Mouse (Mus musculus): Measurements from ENCODE around the gene Alpk1.
A peak's percentile ranks its signal among the peaks of the same experiment; 100 is the strongest.

Alpk1 gene

GRCm38 (mm10) chr3:127745504-127745903 is 34.8 kb downstream of the Alpk1 start:
- no peak for DNase-seq (ENCODE audit: low read depth, low spot score)

- peak; percentile 17 for DNase-seq (ENCODE audit: low read depth, low spot score)
These were observed 36.5 kb downstream of the Alpk1 start for GRCm38 (mm10) chr3:127743614-127744365.

- DNase-seq (ENCODE audit: low read depth, low spot score): no peak
These were observed 38.9 kb downstream of the Alpk1 start for GRCm38 (mm10) chr3:127741473-127741872.

- DNase-seq (ENCODE audit: low read depth, low spot score): no peak
These were observed 42.5 kb downstream of the Alpk1 start for GRCm38 (mm10) chr3:127737876-127738275.

- no peak for DNase-seq (ENCODE audit: low read depth, low spot score)
These were observed 44.9 kb downstream of the Alpk1 start for GRCm38 (mm10) chr3:127735395-127735794.

GRCm38 (mm10) chr3:127729513-127730137 is 50.7 kb downstream of the Alpk1 start:
- DNase-seq (ENCODE audit: low read depth, low spot score): no peak

GRCm38 (mm10) chr3:127728851-127729512 is 51.3 kb downstream of the Alpk1 start:
- DNase-seq (ENCODE audit: low read depth, low spot score): no peak

- no peak for DNase-seq (ENCODE audit: low read depth, low spot score)
These were observed 52.3 kb downstream of the Alpk1 start for GRCm38 (mm10) chr3:127728046-127728445.

- DNase-seq (ENCODE audit: low read depth, low spot score): no peak
These were observed 59.4 kb downstream of the Alpk1 start for GRCm38 (mm10) chr3:127720948-127721347.

- DNase-seq (ENCODE audit: low read depth, low spot score): no peak
These were observed 60.3 kb downstream of the Alpk1 start for GRCm38 (mm10) chr3:127720050-127720449.

- DNase-seq (ENCODE audit: low read depth, low spot score): no peak
These were observed 60.7 kb downstream of the Alpk1 start for GRCm38 (mm10) chr3:127719601-127720000.

- DNase-seq (ENCODE audit: low read depth, low spot score): peak; percentile 24
These were observed 63.6 kb downstream of the Alpk1 start for GRCm38 (mm10) chr3:127716759-127717158.

- no peak for DNase-seq (ENCODE audit: low read depth, low spot score)
These were observed 67.2 kb downstream of the Alpk1 start for GRCm38 (mm10) chr3:127713112-127713511.

- no peak for DNase-seq (ENCODE audit: low read depth, low spot score)
These were observed 68.8 kb downstream of the Alpk1 start for GRCm38 (mm10) chr3:127711536-127711935.

- no peak for DNase-seq (ENCODE audit: low read depth, low spot score)
These were observed 73.2 kb downstream of the Alpk1 start for GRCm38 (mm10) chr3:127707089-127707485.

- DNase-seq (ENCODE audit: low read depth, low spot score): no peak
These were observed 73.8 kb downstream of the Alpk1 start for GRCm38 (mm10) chr3:127706445-127707088.

GRCm38 (mm10) chr3:127705515-127706444 is 74.5 kb downstream of the Alpk1 start:
- peak; percentile 60 for DNase-seq (ENCODE audit: low read depth, low spot score)

GRCm38 (mm10) chr3:127705139-127705514 is 75.2 kb downstream of the Alpk1 start:
- DNase-seq (ENCODE audit: low read depth, low spot score): no peak

GRCm38 (mm10) chr3:127701196-127701825 is 79.0 kb downstream of the Alpk1 start:
- no peak for DNase-seq (ENCODE audit: low read depth, low spot score)

- DNase-seq (ENCODE audit: low read depth, low spot score): no peak
These were observed 81.7 kb downstream of the Alpk1 start for GRCm38 (mm10) chr3:127698636-127699035.

GRCm38 (mm10) chr3:127696541-127696940 is 83.8 kb downstream of the Alpk1 start:
- DNase-seq (ENCODE audit: low read depth, low spot score): no peak

Data from forelimb bud, embryonic 11.5 days (tissue).